Mouse (Mus musculus): ENCODE data around the gene Gnptab. TPM values are rescaled to one million over a fixed set of nuclear protein-coding genes. Genes with fewer than 3 reads are reported as not detected.
"Not testable (repeated sequence)": the region's sequence is repeated elsewhere in the genome, so short reads cannot be mapped to it uniquely, and the experiment has no call there.

The Gnptab gene
- total RNA-seq, 2 experiments from 2014 or later = 95.3 to 97.6 TPM

GRCm38 (mm10) chr10:88407875-88408631 lies 29.1 kb downstream of the Gnptab start:
- intact Hi-C loops (cut with DNase I) = no loop called here

GRCm38 (mm10) chr10:88409751-88410150 lies 30.8 kb downstream of the Gnptab start:
- no peak for DNase-seq
- intact Hi-C loops (cut with DNase I) = no loop called here

More at GRCm38 (mm10) chr10:88407875-88408631, 29.1 kb downstream of the Gnptab start:
- DNase-seq = no peak

GRCm38 (mm10) chr10:88412290-88412995 lies 33.5 kb downstream of the Gnptab start:
- intact Hi-C loops (cut with DNase I) = no loop called here
- peak; percentile 6 for DNase-seq

DNA sequence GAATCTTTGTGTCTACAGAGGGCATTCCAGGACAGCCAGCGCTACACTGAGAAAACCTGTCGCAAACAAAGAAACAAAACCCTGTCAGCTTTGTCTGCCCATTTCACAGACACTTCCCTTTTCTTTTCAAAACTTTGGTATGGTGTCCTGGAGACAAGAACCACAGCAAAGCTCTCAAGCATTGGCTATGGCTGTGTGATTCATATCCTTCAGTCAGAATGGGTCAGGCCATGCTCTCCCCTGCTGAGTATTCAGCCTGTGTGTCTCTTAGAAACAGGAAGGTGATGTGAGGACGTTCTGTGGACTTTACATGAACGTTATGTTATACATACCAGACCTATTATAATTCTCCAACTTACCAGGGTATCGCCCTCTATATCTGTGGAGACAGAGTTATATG lies 38.8 kb downstream of the Gnptab start:
- no peak for DNase-seq
- intact Hi-C loops (cut with DNase I) = no loop called here

DNA sequence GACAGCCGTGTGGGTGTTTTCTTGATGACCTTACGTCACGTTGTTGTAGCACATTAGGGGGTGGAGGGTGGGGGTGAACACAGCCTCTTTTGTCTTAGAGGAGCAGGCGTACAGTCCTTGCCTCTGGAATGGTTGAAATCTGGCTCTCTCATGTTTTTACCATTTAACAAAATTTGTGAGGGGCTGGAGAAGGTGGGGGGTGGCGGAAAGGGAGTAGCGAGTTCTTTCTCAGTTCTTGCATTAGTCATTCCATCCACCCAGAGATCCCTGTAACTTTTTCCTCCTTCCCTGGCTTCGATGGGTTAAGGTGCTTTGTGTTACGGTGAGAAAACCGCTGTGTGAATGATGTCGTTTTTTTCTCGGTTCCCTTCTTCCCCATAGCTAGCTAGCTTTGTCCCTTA lies 41.2 kb downstream of the Gnptab start:
- no peak for DNase-seq
- intact Hi-C loops (cut with DNase I) = no loop called here

GRCm38 (mm10) chr10:88420655-88421435 lies 41.9 kb downstream of the Gnptab start:
- intact Hi-C loops (cut with DNase I) = no loop called here

DNA sequence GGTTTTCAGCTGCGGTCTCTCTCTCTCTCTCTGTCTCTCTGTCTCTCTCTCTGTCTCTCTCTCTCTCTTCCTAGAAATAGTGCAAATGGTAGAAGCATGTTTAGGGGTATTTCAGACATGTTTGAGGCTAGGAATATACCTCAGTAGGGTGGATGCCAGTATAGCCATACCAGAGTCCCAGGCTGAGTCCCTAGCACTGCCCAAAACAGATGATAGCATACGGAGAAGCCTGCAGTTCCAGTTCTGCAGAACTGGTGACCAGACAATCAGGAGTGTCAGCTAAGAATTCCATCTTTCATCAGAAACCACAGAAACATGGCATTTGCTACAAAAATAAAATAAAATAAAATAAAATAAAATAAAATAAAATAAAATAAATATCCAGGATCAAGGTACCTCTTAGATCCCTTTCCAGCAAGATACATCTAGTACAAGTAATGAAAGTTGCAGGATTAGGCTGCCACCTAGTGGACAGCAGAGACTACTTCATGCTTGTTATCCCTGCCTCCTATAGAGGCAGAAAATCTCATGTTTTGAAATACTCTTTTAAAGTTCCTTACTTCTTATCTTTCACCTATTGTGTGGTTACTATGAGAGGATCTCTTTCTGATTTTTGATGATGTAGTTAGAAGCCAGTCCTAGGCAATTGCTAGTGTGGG lies 47.4 kb downstream of the Gnptab start:
- peak; percentile 32 for DNase-seq
- intact Hi-C loops (cut with DNase I) = loop anchor here (2.0 kb wide), 1 partner anchor 45 kb away; no protein-coding TSS in a partner anchor

More at GRCm38 (mm10) chr10:88420655-88421435, 41.9 kb downstream of the Gnptab start:
- DNase-seq = no peak

- DNase-seq = no peak
- intact Hi-C loops (cut with DNase I) = loop anchor here (2.0 kb wide), 1 partner anchor 46 kb away; no protein-coding TSS in a partner anchor
Observed at GRCm38 (mm10) chr10:88426896-88427295, 48.0 kb downstream of the Gnptab start.

DNA sequence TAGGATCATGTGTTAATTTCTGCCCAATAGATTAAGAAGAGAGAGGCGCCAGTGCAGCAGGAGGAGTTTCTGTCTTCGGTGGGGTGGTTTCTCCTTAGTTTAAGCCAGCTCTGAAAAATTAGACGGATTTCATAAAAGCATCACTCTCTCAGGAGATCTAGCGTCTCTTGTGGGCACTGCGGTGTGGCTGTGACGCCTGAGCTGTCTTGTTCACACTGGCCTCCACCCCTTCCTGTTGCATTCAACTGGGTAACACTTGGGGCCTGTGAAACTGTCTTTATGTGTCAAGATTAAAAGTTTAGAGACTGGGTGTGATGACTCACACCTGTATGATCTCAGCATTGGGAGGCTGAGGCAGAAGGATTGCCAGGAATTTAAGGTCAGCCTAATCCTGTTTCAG lies 49.1 kb downstream of the Gnptab start:
- DNase-seq = no peak
- intact Hi-C loops (cut with DNase I) = loop anchor here (2.0 kb wide), 1 partner anchor 47 kb away; no protein-coding TSS in a partner anchor

DNA sequence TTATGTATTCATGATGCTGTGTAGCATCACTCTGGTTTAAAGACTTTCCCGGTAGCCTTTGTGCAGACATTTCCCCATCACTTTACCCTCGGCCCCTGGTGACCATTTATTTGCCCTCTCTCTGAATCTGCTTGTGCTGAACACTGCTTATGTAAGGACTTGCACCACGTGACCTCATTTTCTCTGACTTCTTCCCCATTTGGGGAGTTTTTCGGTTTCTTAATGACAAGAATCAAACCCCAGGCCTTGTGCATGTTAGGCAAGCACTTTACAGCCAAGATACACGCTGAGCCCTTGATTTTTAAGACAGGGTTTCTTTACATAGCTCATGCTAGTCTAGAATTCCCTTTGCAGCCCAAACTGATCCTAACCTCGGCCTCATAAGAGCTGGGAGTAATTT lies 62.3 kb downstream of the Gnptab start:
- no peak for DNase-seq
- intact Hi-C loops (cut with DNase I) = no loop called here

- peak; percentile 78 for DNase-seq
- intact Hi-C loops (cut with DNase I) = no loop called here
Observed at GRCm38 (mm10) chr10:88451221-88451620, 72.3 kb downstream of the Gnptab start.

DNA sequence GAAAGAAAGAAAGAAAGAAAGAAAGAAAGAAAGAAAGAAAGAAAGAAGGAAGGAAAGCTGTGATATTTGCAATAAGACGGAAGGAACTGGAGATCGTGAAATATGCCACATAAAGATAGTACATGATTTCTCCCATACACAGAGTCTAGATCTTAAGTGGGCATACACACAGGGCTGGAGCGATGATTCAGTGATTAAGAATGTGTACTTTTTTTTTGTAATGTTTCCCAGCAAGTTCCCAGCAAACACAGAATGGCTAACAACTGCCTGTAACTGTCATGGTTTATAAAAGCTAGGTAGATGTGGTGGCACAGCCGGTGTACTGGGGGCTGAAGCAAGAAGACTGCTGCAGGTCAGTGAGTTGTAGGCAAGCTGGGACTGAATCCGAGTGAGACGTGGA lies 73.1 kb downstream of the Gnptab start:
- DNase-seq = no peak
- intact Hi-C loops (cut with DNase I) = no loop called here

DNA sequence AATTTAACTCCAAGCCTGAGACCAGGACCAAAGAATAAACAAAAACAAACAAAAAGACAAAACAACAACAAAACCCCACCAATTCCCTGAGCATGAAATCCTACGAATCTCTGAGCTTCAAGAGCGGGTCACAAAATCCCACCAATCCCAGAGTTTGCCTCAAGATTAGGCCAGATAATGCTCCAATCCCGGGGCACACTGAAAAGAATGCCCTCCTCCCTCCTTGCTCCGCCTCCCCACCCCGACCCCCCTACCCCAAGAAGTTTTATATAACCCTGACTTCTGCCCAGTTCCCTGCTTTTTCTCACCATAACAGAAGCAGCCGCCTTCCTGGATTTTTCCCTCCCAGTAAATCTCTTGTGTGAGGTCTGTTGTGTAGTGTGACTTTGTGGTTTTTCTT lies 78.9 kb downstream of the Gnptab start:
- no peak for DNase-seq
- intact Hi-C loops (cut with DNase I) = no loop called here

- intact Hi-C loops (cut with DNase I) = no loop called here
- no peak for DNase-seq
Observed at GRCm38 (mm10) chr10:88459502-88459992, 80.6 kb downstream of the Gnptab start, which contains the start of gene Sycp3. TSS of gene Sycp3 (plus strand) at chr10:88459569.

GRCm38 (mm10) chr10:88460122-88460820 lies 81.3 kb downstream of the Gnptab start:
- intact Hi-C loops (cut with DNase I) = no loop called here

GRCm38 (mm10) chr10:88482866-88483265 lies 103.9 kb downstream of the Gnptab start:
- DNase-seq; intact Hi-C loops (cut with DNase I): not testable (repeated sequence)

More at GRCm38 (mm10) chr10:88460122-88460820, 81.3 kb downstream of the Gnptab start:
- no peak for DNase-seq

DNA sequence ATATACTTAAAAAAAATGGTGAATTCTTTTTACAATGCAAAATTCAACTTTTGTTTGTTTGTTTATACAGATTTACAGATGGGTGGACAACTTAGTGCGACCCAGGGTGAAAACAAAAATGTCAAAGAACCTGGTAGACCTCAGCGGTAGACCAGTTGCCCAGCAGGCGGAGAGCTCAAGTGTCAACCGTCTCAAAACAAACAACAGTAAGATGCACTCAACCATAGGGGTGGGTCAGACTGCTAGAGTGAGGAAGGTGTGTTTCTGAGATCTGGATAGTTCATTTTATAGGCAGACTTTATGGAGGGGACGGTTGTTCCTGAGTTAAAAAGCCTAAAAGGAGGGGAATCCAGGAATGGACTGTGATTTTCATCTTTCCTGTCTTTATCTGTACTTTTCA lies 109.7 kb downstream of the Gnptab start:
- DNase-seq = no peak
- intact Hi-C loops (cut with DNase I) = no loop called here

- DNase-seq = no peak
- intact Hi-C loops (cut with DNase I) = no loop called here
Observed at GRCm38 (mm10) chr10:88491632-88492031, 112.7 kb downstream of the Gnptab start.

- intact Hi-C loops (cut with DNase I) = no loop called here
- DNase-seq = no peak
Observed at GRCm38 (mm10) chr10:88492658-88493057, 113.7 kb downstream of the Gnptab start.

Measured in left cerebral cortex, postnatal 4 days (tissue).